ENCODE assay signal across 8 mouse cellular contexts in genomic region chr12:5166141-5166540, GRCm38 (mm10).
A peak's percentile ranks its signal among the peaks of the same experiment; 100 is the strongest.
DNase-seq lines count a peak whose midpoint lies in the region; ATAC-seq and TF ChIP-seq lines count a peak whose summit lies in the region.

No protein-coding gene starts in this region.

- H3K36me3 ChIP-seq in liver, postnatal 0 days (replicated peaks; ENCODE audit: insufficient read depth, low read length): no peaks in the 10 kb centered on the region
- H3K36me3 ChIP-seq in liver, embryonic 12.5 days: no peaks in the 10 kb centered on the region
- no peaks in the 10 kb centered on the region for H3K36me3 ChIP-seq in lung, postnatal 0 days (ENCODE audit: insufficient read depth, low read length)

- no peaks in the 10 kb centered on the region for H3K4me1 ChIP-seq in liver, postnatal 0 days (ENCODE audit: insufficient read depth)
- no peaks in the 10 kb centered on the region for H3K4me1 ChIP-seq in liver, embryonic 12.5 days
- no peaks in the 10 kb centered on the region for H3K4me1 ChIP-seq in lung, postnatal 0 days (ENCODE audit: insufficient read depth, low read depth, low read length)

- no peak overlapping the region for H3K9ac ChIP-seq in liver, postnatal 0 days (replicated peaks)
- H3K9ac ChIP-seq in liver, embryonic 12.5 days: no peak overlapping the region
- no peak overlapping the region for H3K9ac ChIP-seq in lung, postnatal 0 days (replicated peaks; ENCODE audit: low read depth)

- no peak overlapping the region for H3K27ac ChIP-seq in liver, postnatal 0 days (ENCODE audit: low read depth)
- H3K27ac ChIP-seq in liver, embryonic 12.5 days: no peak overlapping the region
- H3K27ac ChIP-seq in lung, postnatal 0 days (ENCODE audit: low read length): no peak overlapping the region

- 48% methylated on average over 6 of the region's 6 CpGs for WGBS in liver, postnatal 0 days (ENCODE audit: insufficient replicate concordance)
- WGBS in liver, embryonic 12.5 days (ENCODE audit: insufficient replicate concordance): 42% methylated on average over 6 of the region's 6 CpGs
- 41% methylated on average over 6 of the region's 6 CpGs for WGBS in lung, postnatal 0 days

- no peak for ATAC-seq in liver, postnatal 0 days
- no peak for ATAC-seq in liver, embryonic 12.5 days
- peak; percentile 46; the same call in 1 of the 2 replicates for ATAC-seq in lung, postnatal 0 days
- no peak for ATAC-seq in megakaryocyte-erythroid progenitor cell, adult 5-6 weeks (replicated peaks; ENCODE audit: low FRiP score, low TSS enrichment, poor library complexity, severe bottlenecking)

- no peak for TF ChIP-seq EP300 in liver, postnatal 0 days (IDR thresholded peaks at IDR 0.05; ENCODE audit: low read depth)
- no peak for TF ChIP-seq EP300 in lung, postnatal 0 days (IDR thresholded peaks at IDR 0.05)

- no peak overlapping the region for H3K4me2 ChIP-seq in liver, postnatal 0 days (ENCODE audit: low read depth, low read length)
- no peak overlapping the region for H3K4me2 ChIP-seq in liver, embryonic 12.5 days
- no peak overlapping the region for H3K4me2 ChIP-seq in lung, postnatal 0 days (replicated peaks; ENCODE audit: low read depth, low read length)

- H3K27me3 ChIP-seq in liver, postnatal 0 days (ENCODE audit: insufficient read depth, low read length): no peaks in the 10 kb centered on the region
- H3K27me3 ChIP-seq in liver, embryonic 12.5 days (replicated peaks): no peaks in the 10 kb centered on the region
- H3K27me3 ChIP-seq in lung, postnatal 0 days (replicated peaks; ENCODE audit: insufficient read depth, low read length): no peaks in the 10 kb centered on the region

- no peak overlapping the region for H3K4me3 ChIP-seq in liver, postnatal 0 days (ENCODE audit: low read depth, low read length)
- no peak overlapping the region for H3K4me3 ChIP-seq in liver, embryonic 12.5 days
- H3K4me3 ChIP-seq in lung, postnatal 0 days (ENCODE audit: low read depth, low read length): no peak overlapping the region

- H3K9me3 ChIP-seq in liver, postnatal 0 days (ENCODE audit: low read length): no peaks in the 10 kb centered on the region
- no peaks in the 10 kb centered on the region for H3K9me3 ChIP-seq in liver, embryonic 12.5 days (replicated peaks)
- H3K9me3 ChIP-seq in lung, postnatal 0 days (ENCODE audit: low read length): no peaks in the 10 kb centered on the region

- DNase-seq in adrenal gland, adult 2 months: peak; percentile 35
- DNase-seq in adrenal gland, adult 18-20 months (ENCODE audit: low spot score in 2 of 2): no peak
- no peak for DNase-seq in liver, postnatal 0 days
- DNase-seq in lung, postnatal 0 days (ENCODE audit: low spot score): no peak
- peak; percentile 69 for DNase-seq in testis, postnatal 10 days (ENCODE audit: low spot score)
- no peak for DNase-seq in thymus, adult 18-20 months

- peak; percentile 39 for TF ChIP-seq CTCF in liver, postnatal 0 days (IDR thresholded peaks at IDR 0.05; ENCODE audit: low read depth)
- peak; percentile 60 for TF ChIP-seq CTCF in lung, postnatal 0 days (IDR thresholded peaks at IDR 0.05)

Comparison
In these comparisons a context has a peak if more than half of its experiments do, and no peak if none do; other contexts are left out.
1. DNase-seq: peak in adrenal gland, adult 2 months (single experiment) and testis, postnatal 10 days (single experiment); none in adrenal gland, adult 18-20 months (0 of 2), liver, postnatal 0 days (single experiment), lung, postnatal 0 days (single experiment) and thymus, adult 18-20 months (0 of 2).